Mouse (Mus musculus) kidney, postnatal 0 days (tissue): Measurements from ENCODE around the gene Ntmt1. TPM values are rescaled to one million over a fixed set of nuclear protein-coding genes. Genes with fewer than 3 reads are reported as not detected.

Experiments
- ATAC-seq: fragments of 200-750 bp; cut with Nextera tagmentation; replicated peaks from 2 replicates; pipeline ENCODE4 v1.8.0; 2017; ENCODE audit warnings: low read depth, moderate number of reproducible peaks, moderate TSS enrichment, moderate library complexity; ENCODE audit not compliant: low FRiP score
- DNase-seq: peaks from one replicate; pipeline ENCODE4 v3.0.0-alpha.2; 2016; ENCODE audit warnings: low spot score
- H3K27ac ChIP-seq: fragments of 300-500 bp; sonication (generic); 2 replicates; pipeline ENCODE4 v1.5.1; 2014; ENCODE audit warnings: mild to moderate bottlenecking
- H3K27me3 ChIP-seq: fragments of 300-500 bp; sonication (generic); 2 replicates; pipeline ENCODE4 v1.6.1; 2014; ENCODE audit warnings: low read length, mixed read lengths; ENCODE audit not compliant: insufficient read depth
- H3K36me3 ChIP-seq: fragments of 300-500 bp; sonication (generic); 2 replicates; pipeline ENCODE4 v1.6.1; 2014; ENCODE audit warnings: low read length, mixed read lengths; ENCODE audit not compliant: insufficient read depth
- H3K4me1 ChIP-seq: fragments of 300-500 bp; sonication (generic); replicated peaks from 2 replicates; pipeline ENCODE4 v1.6.1; 2014; ENCODE audit warnings: antibody characterized with exemption, low read length, mixed read lengths; ENCODE audit not compliant: insufficient read depth
- H3K4me2 ChIP-seq: fragments of 300-500 bp; sonication (generic); 2 replicates; pipeline ENCODE4 v1.6.1; 2014; ENCODE audit warnings: mild to moderate bottlenecking, low read length, moderate library complexity, mixed read lengths
- H3K4me3 ChIP-seq: fragments of 300-500 bp; sonication (generic); replicated peaks from 2 replicates; pipeline ENCODE4 v1.5.1; 2014; ENCODE audit warnings: low read depth, low read length
- H3K9ac ChIP-seq: fragments of 300-500 bp; sonication (generic); 2 replicates; pipeline ENCODE4 v1.6.1; 2014; ENCODE audit warnings: low read depth, low read length
- H3K9me3 ChIP-seq: fragments of 300-500 bp; sonication (generic); replicated peaks from 2 replicates; pipeline ENCODE4 v1.6.1; 2016; ENCODE audit warnings: low read length, inconsistent platforms, mixed read lengths
- CTCF ChIP-seq: IDR thresholded peaks from 2 replicates; pipeline ENCODE4 v1.5.1; 2016; ENCODE audit warnings: antibody characterized with exemption, low read depth, mild to moderate bottlenecking, moderate library complexity
- WGBS: fragments of 180-500 bp; shearing (Covaris S2); extraction: QIAGEN DNeasy Blood & Tissue Kit; methylation state at CpG from one replicate; pipeline ENCODE4 v1.1.7; 2014; 5-methylcytosine and 5-hydroxymethylcytosine counted together
- polyA plus RNA-seq: library from polyadenylated mRNA; unstranded; fragments of >200 nt; fragmentation: Nextera tagmentation; extraction: Ambion mirVana; gene quantifications from 2 replicates; pipeline ENCODE4 v1.2.1, GENCODE M21; 2015

Ntmt1 gene
- polyA plus RNA-seq, 1 experiment from 2014 or later: 77.4 TPM

GRCm38 (mm10) chr2:30782312-30783290 is 25.0 kb upstream of the Ntmt1 start:
- no peaks in the 10 kb centered on the region for H3K9me3 ChIP-seq
- WGBS: 74% methylated on average over 8 of the region's 8 CpGs
- no peaks in the 10 kb centered on the region for H3K36me3 ChIP-seq
- no peaks in the 10 kb centered on the region for H3K27me3 ChIP-seq
- peaks cover 20% of the 10 kb centered on the region; the same call in 1 of the 2 replicates for H3K4me1 ChIP-seq
- H3K4me2 ChIP-seq: 0 out of 2 replicates have a peak overlapping the region, but pooled peaks have one; percentile 46
- H3K4me3 ChIP-seq: no peak overlapping the region
- peak overlapping the region; percentile 92 for H3K27ac ChIP-seq
- H3K9ac ChIP-seq: no peak overlapping the region; the same call in 1 of the 2 replicates
- no peak for TF ChIP-seq CTCF
- DNase-seq (no peak), ATAC-seq (no peak)

- DNase-seq: peak; percentile 87
- no peaks in the 10 kb centered on the region for H3K9me3 ChIP-seq
- H3K36me3 ChIP-seq: no peaks in the 10 kb centered on the region
- H3K9ac ChIP-seq: no peak overlapping the region; the same call in 1 of the 2 replicates
- peak overlapping the region; percentile 46 for H3K4me2 ChIP-seq
- no peaks in the 10 kb centered on the region for H3K27me3 ChIP-seq
- H3K4me1 ChIP-seq: peaks cover 20% of the 10 kb centered on the region; the same call in 1 of the 2 replicates
- ATAC-seq: 0 out of 2 replicates have a peak, but pooled peaks have one; percentile 13
- no peak for TF ChIP-seq CTCF
- 2% methylated on average over 13 of the region's 13 CpGs for WGBS
- H3K27ac ChIP-seq: peak overlapping the region; percentile 92
- no peak overlapping the region for H3K4me3 ChIP-seq
Observed at GRCm38 (mm10) chr2:30783346-30783745, 24.3 kb upstream of the Ntmt1 start.

- WGBS: 5% methylated on average over 40 of the region's 40 CpGs
- ATAC-seq: peak; percentile 82
- H3K27me3 ChIP-seq: no peaks in the 10 kb centered on the region
Observed at GRCm38 (mm10) chr2:30784078-30784994, 23.3 kb upstream of the Ntmt1 start.

GRCm38 (mm10) chr2:30787466-30787865 is 20.2 kb upstream of the Ntmt1 start:
- Histone ChIP-seq H3K36me3 (no peaks in the 10 kb centered on the region), H3K27ac (peak overlapping the region; percentile 68; the same call in 1 of the 2 replicates), H3K9me3 (no peaks in the 10 kb centered on the region), H3K9ac (no peak overlapping the region), H3K27me3 (no peaks in the 10 kb centered on the region), H3K4me2 (no peak overlapping the region), H3K4me1 (peaks cover 20% of the 10 kb centered on the region; the same call in 1 of the 2 replicates), H3K4me3 (no peak overlapping the region)
- TF ChIP-seq CTCF: no peak
- ATAC-seq: no peak
- 68% methylated on average over 4 of the region's 4 CpGs for WGBS
- no peak for DNase-seq

More at GRCm38 (mm10) chr2:30784078-30784994, 23.3 kb upstream of the Ntmt1 start:
- TF ChIP-seq CTCF: peak; percentile 43
- Histone ChIP-seq H3K27ac (peak overlapping the region; percentile 92), H3K4me2 (peak overlapping the region; percentile 60), H3K4me1 (peaks cover 20% of the 10 kb centered on the region; the same call in 1 of the 2 replicates), H3K9me3 (no peaks in the 10 kb centered on the region), H3K9ac (peak overlapping the region; percentile 60), H3K36me3 (no peaks in the 10 kb centered on the region), H3K4me3 (peak overlapping the region; percentile 16; the same call in 1 of the 2 replicates)
- peak; percentile 93 for DNase-seq

- WGBS: 90% methylated on average over 7 of the region's 7 CpGs
- TF ChIP-seq CTCF: no peak
- DNase-seq (no peak), ATAC-seq (no peak)
- Histone ChIP-seq H3K27ac (0 out of 2 replicates have a peak overlapping the region, but pooled peaks have one; percentile 4), H3K4me1 (peaks cover 9% of the 10 kb centered on the region; the same call in 1 of the 2 replicates), H3K27me3 (no peaks in the 10 kb centered on the region), H3K4me2 (no peak overlapping the region), H3K9ac (no peak overlapping the region), H3K9me3 (no peaks in the 10 kb centered on the region), H3K36me3 (no peaks in the 10 kb centered on the region), H3K4me3 (no peak overlapping the region)
Observed at GRCm38 (mm10) chr2:30792061-30792460, 15.6 kb upstream of the Ntmt1 start.
